7 mouse cellular contexts compared by ENCODE assay signal in the genomic region with DNA sequence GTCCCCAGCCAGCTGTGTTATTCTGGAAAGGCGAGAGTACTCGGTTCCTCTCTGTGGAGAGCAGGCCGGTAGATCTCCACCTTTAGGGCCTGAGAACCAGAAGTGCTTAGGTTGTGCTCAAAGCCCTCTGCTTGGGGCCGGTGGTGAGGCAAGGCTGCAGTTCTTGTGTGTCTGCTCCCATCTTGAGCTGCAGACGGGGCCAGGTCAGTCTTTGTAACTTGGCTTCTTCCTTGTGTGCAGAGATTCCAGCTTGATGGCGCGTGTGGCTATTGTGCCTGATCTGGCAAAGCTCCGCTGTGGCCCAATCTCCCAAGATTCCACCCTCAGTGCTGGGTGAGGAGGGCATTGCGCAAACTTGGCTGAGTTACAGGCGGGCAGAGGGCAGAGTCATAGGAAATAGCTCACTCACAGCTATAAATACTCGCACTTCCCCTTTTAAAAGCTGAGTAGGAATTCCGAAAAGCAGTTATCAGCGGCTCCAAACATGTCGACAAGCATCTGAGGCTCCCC. TPM values are rescaled to one million over a fixed set of nuclear protein-coding genes. Genes with fewer than 3 reads are reported as not detected.
DNase-seq lines count a peak whose midpoint lies in the region; ATAC-seq and TF ChIP-seq lines count a peak whose summit lies in the region.

No protein-coding gene starts in this region.

- 0 out of 2 replicates have a peak, but pooled peaks have one; percentile 28 for TF ChIP-seq POLR2A in CH12.LX (IDR thresholded peaks at IDR 0.05; ENCODE audit: low read depth, low read length)

- H3K4me3 ChIP-seq in CH12.LX (replicated peaks in 1 of 3; ENCODE audit: low read depth in 2 of 3, low read length in 2 of 3, poor library complexity in 1 of 3) = peak overlapping the region; percentile 49 to 63 (median 59)
- H3K4me3 ChIP-seq in kidney, embryonic 15.5 days (replicated peaks) = no peak overlapping the region

- peaks cover 0 to 24% of the 10 kb centered on the region in 2 experiments for H3K36me3 ChIP-seq in CH12.LX (replicated peaks in 1 of 2; ENCODE audit: control insufficient read depth in 1 of 2, insufficient read depth in 1 of 2, low read length in 1 of 2)
- no peaks in the 10 kb centered on the region for H3K36me3 ChIP-seq in kidney, embryonic 15.5 days

- 65% methylated on average over 14 of the region's 14 CpGs for WGBS in kidney, embryonic 15.5 days

- peak overlapping the region; percentile 78 for H3K27ac ChIP-seq in CH12.LX (ENCODE audit: insufficient read depth, low read depth)
- no peak overlapping the region for H3K27ac ChIP-seq in kidney, embryonic 15.5 days

- H3K79me2 ChIP-seq in CH12.LX (replicated peaks; ENCODE audit: control insufficient read depth, extremely low read depth, insufficient read depth, poor library complexity, severe bottlenecking) = peaks cover 33% of the 10 kb centered on the region

- no peaks in the 10 kb centered on the region for H3K27me3 ChIP-seq in CH12.LX (replicated peaks)
- peaks cover 8% of the 10 kb centered on the region for H3K27me3 ChIP-seq in kidney, embryonic 15.5 days

- in situ Hi-C loops in CH12.LX (cut with MboI; ENCODE audit: low pct_ligation_motif_present, low pct_unique_long_range_greater_than_20kb, low sequenced_read_pairs) = loop anchor here (25.0 kb wide), 1 partner anchor 1121 kb away; no protein-coding TSS in a partner anchor

- TF ChIP-seq RAD21 in CH12.LX (IDR thresholded peaks at IDR 0.05; ENCODE audit: low read depth, low read length) = no peak

- DNase-seq in CH12.LX (ENCODE audit: extremely low read depth) (peak; percentile 43), NIH3T3 (ENCODE audit: low read depth) (peak; percentile 75)
- DNase-seq in gastrocnemius, postnatal 36 days = peak; percentile 60 to 65
- peak; percentile 85 for DNase-seq in lung, postnatal 14 days
- DNase-seq in urinary bladder, adult 2 months (ENCODE audit: low spot score) = peak; percentile 47

- TF ChIP-seq CTCF in CH12.LX (conservative IDR thresholded peaks at IDR 0.05 in 1 of 2, IDR thresholded peaks at IDR 0.05 in 1 of 2; ENCODE audit: low read depth in 2 of 2, low read length in 2 of 2) = no peak

- H3K4me2 ChIP-seq in CH12.LX (ENCODE audit: insufficient read depth, low read depth, poor library complexity, severe bottlenecking) = peak overlapping the region; percentile 93
- H3K4me2 ChIP-seq in kidney, embryonic 15.5 days = peak overlapping the region; percentile 10; the same call in 1 of the 2 replicates

- TF ChIP-seq EP300 in CH12.LX (IDR thresholded peaks at IDR 0.05; ENCODE audit: low read length) = peak; percentile 14

- intact Hi-C loops in gastrocnemius, postnatal 36 days (cut with DNase I) = no loop called here

- dilution Hi-C loops in CH12.LX (cut with MboI; ENCODE audit: extremely low pct_ligation_motif_present, extremely low pct_unique_long_range_greater_than_20kb, low sequenced_read_pairs) = no loop called here

- H3K4me1 ChIP-seq in CH12.LX (ENCODE audit: control insufficient read depth in 1 of 2, insufficient read depth in 2 of 2) = peaks cover 29 to 75% of the 10 kb centered on the region in 2 experiments
- no peaks in the 10 kb centered on the region for H3K4me1 ChIP-seq in kidney, embryonic 15.5 days

- no peaks in the 10 kb centered on the region for H3K9me3 ChIP-seq in CH12.LX (replicated peaks; ENCODE audit: low read length)
- H3K9me3 ChIP-seq in kidney, embryonic 15.5 days (replicated peaks) = no peaks in the 10 kb centered on the region

- peak overlapping the region; percentile 67 for H3K9ac ChIP-seq in CH12.LX (ENCODE audit: insufficient read depth, low read depth)
- no peak overlapping the region for H3K9ac ChIP-seq in kidney, embryonic 15.5 days

- no peak for ATAC-seq in kidney, embryonic 15.5 days (replicated peaks; ENCODE audit: low FRiP score)
- no peak for ATAC-seq in erythroid progenitor cell, adult 5-6 weeks (replicated peaks; ENCODE audit: low FRiP score, poor library complexity, severe bottlenecking)

TF ChIP-seq in CH12.LX, 34 proteins besides CTCF, POLR2A, EP300 and RAD21 (continues in another document):
- TF ChIP-seq TBP (conservative IDR thresholded peaks at IDR 0.05; ENCODE audit: low read depth, low read length) = no peak
- TF ChIP-seq MAFK (IDR thresholded peaks at IDR 0.05; ENCODE audit: insufficient replicate concordance, low read length) = no peak
- TF ChIP-seq SMC3 (IDR thresholded peaks at IDR 0.05; ENCODE audit: low read depth, low read length) = no peak
- no peak for TF ChIP-seq POLR2AphosphoS2 (IDR thresholded peaks at IDR 0.05; ENCODE audit: low read depth, low read length)
- no peak for TF ChIP-seq ZKSCAN1 (IDR thresholded peaks at IDR 0.05; ENCODE audit: borderline replicate concordance, low read depth, low read length)
- no peak for TF ChIP-seq E2F4 (IDR thresholded peaks at IDR 0.05; ENCODE audit: insufficient replicate concordance, low read depth, low read length)
- no peak for TF ChIP-seq IRF4 (IDR thresholded peaks at IDR 0.05; ENCODE audit: low read depth, low read length)
- TF ChIP-seq MEF2A (IDR thresholded peaks at IDR 0.05; ENCODE audit: borderline replicate concordance, low read depth, low read length) = peak; percentile 81
- TF ChIP-seq USF2 (conservative IDR thresholded peaks at IDR 0.05; ENCODE audit: low read depth, low read length) = no peak
- no peak for TF ChIP-seq MAX (IDR thresholded peaks at IDR 0.05; ENCODE audit: low read length)
- no peak for TF ChIP-seq ZNF384 (IDR thresholded peaks at IDR 0.05; ENCODE audit: low read depth, low read length)
- TF ChIP-seq USF1 (IDR thresholded peaks at IDR 0.05; ENCODE audit: low read depth, low read length) = no peak
- TF ChIP-seq RCOR1 (conservative IDR thresholded peaks at IDR 0.05; ENCODE audit: low read depth, low read length) = no peak
- TF ChIP-seq JUN (IDR thresholded peaks at IDR 0.05; ENCODE audit: insufficient read depth, low read depth, low read length) = no peak
- no peak for TF ChIP-seq BHLHE40 (IDR thresholded peaks at IDR 0.05; ENCODE audit: low read depth, low read length)
- TF ChIP-seq ZC3H11A (IDR thresholded peaks at IDR 0.05; ENCODE audit: low read depth, low read length) = no peak
- no peak for TF ChIP-seq JUND (conservative IDR thresholded peaks at IDR 0.05; ENCODE audit: low read depth, low read length)
- TF ChIP-seq ZMIZ1 (IDR thresholded peaks at IDR 0.05; ENCODE audit: low read depth, low read length) = 0 out of 2 replicates have a peak, but pooled peaks have one; percentile 1
- no peak for TF ChIP-seq UBTF (IDR thresholded peaks at IDR 0.05; ENCODE audit: low read depth, low read length)
- no peak for TF ChIP-seq MAZ (IDR thresholded peaks at IDR 0.05; ENCODE audit: low read depth, low read length)
- TF ChIP-seq NRF1 (IDR thresholded peaks at IDR 0.05; ENCODE audit: low read depth, low read length) = no peak
- TF ChIP-seq TCF12 (IDR thresholded peaks at IDR 0.05; ENCODE audit: low read depth, low read length) = no peak
- TF ChIP-seq MXI1 (IDR thresholded peaks at IDR 0.05; ENCODE audit: low read depth, low read length) = 0 out of 2 replicates have a peak, but pooled peaks have one; percentile 44
- no peak for TF ChIP-seq HCFC1 (IDR thresholded peaks at IDR 0.05; ENCODE audit: low read depth, low read length)
- no peak for TF ChIP-seq MYC (IDR thresholded peaks at IDR 0.05; ENCODE audit: low read depth, low read length)
- TF ChIP-seq SIN3A (IDR thresholded peaks at IDR 0.05; ENCODE audit: low read length) = peak; percentile 37; the same call in 1 of the 2 replicates
- TF ChIP-seq GABPA (IDR thresholded peaks at IDR 0.05; ENCODE audit: insufficient replicate concordance, low read depth, low read length) = no peak
- no peak for TF ChIP-seq ELF1 (IDR thresholded peaks at IDR 0.05; ENCODE audit: low read depth, low read length)
- peak; percentile 29 for TF ChIP-seq ETS1 (conservative IDR thresholded peaks at IDR 0.05; ENCODE audit: low read depth, low read length)
- no peak for TF ChIP-seq CHD1 (IDR thresholded peaks at IDR 0.05; ENCODE audit: low read depth, low read length)
- no peak for TF ChIP-seq NELFE (IDR thresholded peaks at IDR 0.05; ENCODE audit: low read depth, low read length)
- TF ChIP-seq KAT2A (IDR thresholded peaks at IDR 0.05; ENCODE audit: insufficient replicate concordance, low read length) = no peak

RNA-seq across cellular contexts. Expression of a gene that starts 9.4 kb away (rescaled TPM):
- total RNA-seq in CH12.LX (2012; rRNA removed) (13.4 and 16.3 TPM in 2 replicates), CH12.LX (2014; rRNA removed) (10.7 and 11.8 TPM in 2 replicates)
- 22.5 and 28.0 TPM in 2 replicates for polyA plus RNA-seq in CH12.LX (2012; ENCODE audit: insufficient read length, low read depth)
- under 1 TPM; 0.05 to 0.12 TPM for total RNA-seq in gastrocnemius, postnatal 36 days (2021)
- polyA plus RNA-seq in kidney, embryonic 15.5 days (2015; fragmentation: Nextera tagmentation; extraction: Ambion mirVana) = 0.14 TPM in 2 replicates
- 0.28 and 0.44 TPM in 2 replicates for polyA plus RNA-seq in urinary bladder, adult 2 months (2012; rRNA removed)
- total RNA-seq in erythroid progenitor cell, adult 5-6 weeks (2015; ENCODE audit: low replicate concordance) = 0.36 and 0.84 TPM in 2 replicates
- total RNA-seq in erythroid progenitor cell, adult 5-6 weeks (2017; ENCODE audit: low replicate concordance) = 0.38 and 0.90 TPM in 2 replicates

RNA-seq across cellular contexts. Expression of a gene that starts 48.9 kb away (rescaled TPM):
- total RNA-seq in CH12.LX (2012; rRNA removed) (26.4 and 30.9 TPM in 2 replicates), CH12.LX (2014; rRNA removed) (41.5 and 51.1 TPM in 2 replicates)
- polyA plus RNA-seq in CH12.LX (2012; ENCODE audit: insufficient read length, low read depth) = 43.6 and 45.9 TPM in 2 replicates
- total RNA-seq in gastrocnemius, postnatal 36 days (2021) = 10 to 100 TPM in 1 of 2 experiments, 1 to 10 TPM in 1; 9.2 to 11.5 TPM
- 39.0 and 39.5 TPM in 2 replicates for polyA plus RNA-seq in kidney, embryonic 15.5 days (2015; fragmentation: Nextera tagmentation; extraction: Ambion mirVana)
- 14.8 and 19.9 TPM in 2 replicates for polyA plus RNA-seq in urinary bladder, adult 2 months (2012; rRNA removed)
- total RNA-seq in erythroid progenitor cell, adult 5-6 weeks (2015; ENCODE audit: low replicate concordance) = 35.7 and 36.0 TPM in 2 replicates
- total RNA-seq in erythroid progenitor cell, adult 5-6 weeks (2017; ENCODE audit: low replicate concordance) = 66.4 and 88.2 TPM in 2 replicates

RNA-seq across cellular contexts. Expression of a gene that starts 49.0 kb away (rescaled TPM):
- total RNA-seq in CH12.LX (2012; rRNA removed) (11.7 and 12.7 TPM in 2 replicates), CH12.LX (2014; rRNA removed) (33.9 and 38.2 TPM in 2 replicates)
- polyA plus RNA-seq in CH12.LX (2012; ENCODE audit: insufficient read length, low read depth) = 22.5 and 27.3 TPM in 2 replicates
- total RNA-seq in gastrocnemius, postnatal 36 days (2021) = 100 to 1,000 TPM in 1 of 2 experiments, 10 to 100 TPM in 1; 75.8 to 106 TPM
- 88.9 and 90.9 TPM in 2 replicates for polyA plus RNA-seq in kidney, embryonic 15.5 days (2015; fragmentation: Nextera tagmentation; extraction: Ambion mirVana)
- 81.8 and 82.6 TPM in 2 replicates for polyA plus RNA-seq in urinary bladder, adult 2 months (2012; rRNA removed)
- 37.5 and 85.5 TPM in 2 replicates for total RNA-seq in erythroid progenitor cell, adult 5-6 weeks (2015; ENCODE audit: low replicate concordance)
- total RNA-seq in erythroid progenitor cell, adult 5-6 weeks (2017; ENCODE audit: low replicate concordance) = 54.2 and 67.4 TPM in 2 replicates

Comparison
In these comparisons a context has a peak if more than half of its experiments do, and no peak if none do; other contexts are left out.
1. RNA of a gene that starts 9.4 kb away (total RNA-seq): 10.7 to 16.3 TPM in CH12.LX; 0.36 to 0.90 TPM in erythroid progenitor cell, adult 5-6 weeks and 0.05 to 0.12 TPM in gastrocnemius, postnatal 36 days; every median in the first group is over 4 times any median in the second.
2. Peak in every context shown above with its lines, with median percentiles within 50 percentile points of each other: DNase-seq.